Mouse (Mus musculus) stomach, postnatal 0 days (tissue): ENCODE data around the gene Fam189a1. TPM values are rescaled to one million over a fixed set of nuclear protein-coding genes. Genes with fewer than 3 reads are reported as not detected.

Experiments used
- ATAC-seq: fragments of 200-750 bp; cut with Nextera tagmentation; 2 replicates; pipeline ENCODE4 v1.8.0; 2017; ENCODE audit not compliant: low FRiP score, low TSS enrichment
- DNase-seq: peaks from one replicate; pipeline ENCODE4 v3.0.0-alpha.2; 2016; ENCODE audit warnings: low spot score
- H3K27ac ChIP-seq: fragments of 300-500 bp; sonication (generic); replicated peaks from 2 replicates; pipeline ENCODE4 v1.5.1; 2014; ENCODE audit warnings: mild to moderate bottlenecking, control low read depth
- H3K27me3 ChIP-seq: fragments of 300-500 bp; sonication (generic); 2 replicates; pipeline ENCODE4 v1.6.1; 2014; ENCODE audit warnings: low read length; ENCODE audit not compliant: control insufficient read depth, insufficient read depth
- H3K36me3 ChIP-seq: fragments of 300-500 bp; sonication (generic); 2 replicates; pipeline ENCODE4 v1.6.1; 2014; ENCODE audit warnings: low read length, mixed read lengths; ENCODE audit not compliant: control insufficient read depth, insufficient read depth
- H3K4me1 ChIP-seq: fragments of 300-500 bp; sonication (generic); replicated peaks from 2 replicates; pipeline ENCODE4 v1.6.1; 2014; ENCODE audit warnings: antibody characterized with exemption; ENCODE audit not compliant: control insufficient read depth, insufficient read depth
- H3K4me2 ChIP-seq: fragments of 300-500 bp; sonication (generic); replicated peaks from 2 replicates; pipeline ENCODE4 v1.6.1; 2014; ENCODE audit warnings: low read depth, mild to moderate bottlenecking, control low read depth, moderate library complexity
- H3K4me3 ChIP-seq: fragments of 300-500 bp; sonication (generic); 2 replicates; pipeline ENCODE4 v1.5.1; 2014; ENCODE audit warnings: low read depth, low read length, control low read depth
- H3K9ac ChIP-seq: fragments of 300-500 bp; sonication (generic); 2 replicates; pipeline ENCODE4 v1.6.1; 2014; ENCODE audit warnings: mild to moderate bottlenecking, low read length, control low read depth, mixed read lengths
- H3K9me3 ChIP-seq: fragments of 300-500 bp; sonication (generic); 2 replicates; pipeline ENCODE4 v1.6.1; 2016; ENCODE audit warnings: low read length; ENCODE audit not compliant: control insufficient read depth
- CTCF ChIP-seq: IDR thresholded peaks from 2 replicates; pipeline ENCODE4 v1.5.1; 2016; ENCODE audit warnings: antibody characterized with exemption, low read depth, mild to moderate bottlenecking, moderate library complexity
- EP300 ChIP-seq: optimal IDR thresholded peaks from 2 replicates; pipeline ENCODE3; 2016; ENCODE audit warnings: antibody characterized with exemption
- WGBS: fragments of 180-500 bp; shearing (Covaris S2); extraction: QIAGEN DNeasy Blood & Tissue Kit; methylation state at CpG from one replicate; pipeline ENCODE4 v1.1.7; 2014; 5-methylcytosine and 5-hydroxymethylcytosine counted together
- polyA plus RNA-seq: library from polyadenylated mRNA; unstranded; fragments of >200 nt; fragmentation: Nextera tagmentation; extraction: Ambion mirVana; gene quantifications from 2 replicates; pipeline ENCODE4 v1.2.1, GENCODE M21; 2015

Gene Fam189a1
- polyA plus RNA-seq, 1 experiment from 2014 or later, result 0.25 TPM

DNA sequence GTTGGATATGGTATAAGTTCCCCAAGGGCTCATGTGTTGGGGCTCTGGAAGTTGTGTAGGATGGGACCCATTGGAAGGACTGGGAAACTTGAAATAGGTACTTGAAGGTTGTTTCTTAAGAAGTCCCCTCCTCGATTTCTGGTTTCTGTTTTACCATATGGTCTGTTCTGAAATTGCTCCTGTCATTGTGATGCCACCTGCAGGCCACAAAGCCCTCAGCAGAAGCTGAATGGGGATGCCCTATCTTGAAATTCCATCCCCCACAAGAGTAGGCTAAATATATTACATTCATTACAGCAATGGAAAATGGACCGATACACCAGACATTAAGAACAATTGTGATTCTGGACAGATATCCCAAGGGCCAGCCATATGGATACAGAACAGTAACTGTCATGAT, 246.2 kb downstream of the Fam189a1 start:
- H3K4me3 ChIP-seq, result no peak overlapping the region

DNA sequence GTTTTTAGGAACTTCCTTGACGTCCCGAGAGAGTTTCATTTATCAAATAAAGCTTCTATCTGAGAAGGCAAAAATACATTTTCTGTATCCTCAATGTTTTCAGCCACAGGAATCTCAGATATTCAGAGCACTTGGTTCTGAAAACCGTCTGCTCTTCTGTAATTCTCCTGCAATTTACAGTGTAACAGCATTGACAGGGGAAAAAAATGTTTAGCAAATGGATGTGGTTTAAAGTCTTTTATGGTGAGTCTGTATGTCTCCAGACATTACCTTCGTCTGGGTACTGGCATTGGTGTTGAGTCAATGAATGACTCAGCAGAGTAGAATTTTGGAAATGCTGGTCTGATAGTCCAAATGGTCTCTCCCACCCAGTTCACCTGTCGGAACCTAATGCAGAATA, 249.4 kb downstream of the Fam189a1 start:
- ATAC-seq, result no peak
- H3K27ac ChIP-seq, result no peak overlapping the region
- H3K4me1 ChIP-seq, result no peaks in the 10 kb centered on the region
- H3K27me3 ChIP-seq, result no peaks in the 10 kb centered on the region
- WGBS, result 50% methylated on average over 5 of the region's 5 CpGs
- H3K4me3 ChIP-seq, result no peak overlapping the region
- no peaks in the 10 kb centered on the region for H3K36me3 ChIP-seq
- no peak for TF ChIP-seq EP300
- TF ChIP-seq CTCF, result no peak
- H3K4me2 ChIP-seq, result no peak overlapping the region
- no peaks in the 10 kb centered on the region for H3K9me3 ChIP-seq
- no peak overlapping the region for H3K9ac ChIP-seq
- DNase-seq, result no peak

More for the DNA sequence above, 246.2 kb downstream of the Fam189a1 start:
- no peak overlapping the region for H3K27ac ChIP-seq
- ATAC-seq (no peak), DNase-seq (no peak)
- H3K27me3 ChIP-seq, result no peaks in the 10 kb centered on the region
- no peaks in the 10 kb centered on the region for H3K9me3 ChIP-seq
- TF ChIP-seq CTCF (no peak), EP300 (no peak)
- 85% methylated on average over 2 of the region's 2 CpGs for whole genome bisulfite sequencing
- no peaks in the 10 kb centered on the region for H3K36me3 ChIP-seq
- no peaks in the 10 kb centered on the region for H3K4me1 ChIP-seq
- H3K9ac ChIP-seq, result no peak overlapping the region
- no peak overlapping the region for H3K4me2 ChIP-seq

DNA sequence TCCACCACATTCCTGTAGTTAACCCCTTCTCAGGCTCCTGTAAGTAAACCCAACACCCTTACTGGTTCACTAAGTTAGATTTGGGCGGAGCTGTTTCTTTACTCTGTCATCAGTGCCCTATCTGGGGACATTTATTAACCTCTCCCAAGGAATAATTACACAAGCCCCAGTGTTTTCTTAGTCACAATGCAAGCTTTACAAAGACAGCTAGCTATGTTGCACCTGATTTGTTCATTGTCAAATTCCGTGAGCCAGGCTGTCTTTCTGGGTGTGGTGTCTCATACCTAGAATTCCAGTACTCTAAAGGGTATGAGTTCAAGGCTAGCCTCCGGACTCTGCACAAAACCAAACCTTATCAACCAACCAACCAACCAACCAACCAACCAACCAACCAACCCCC, 250.9 kb downstream of the Fam189a1 start:
- no peak overlapping the region for H3K4me2 ChIP-seq
- no peaks in the 10 kb centered on the region for H3K36me3 ChIP-seq
- no peaks in the 10 kb centered on the region for H3K9me3 ChIP-seq
- 61% methylated on average over 3 of the region's 3 CpGs for WGBS
- DNase-seq (no peak), ATAC-seq (no peak)
- no peak for TF ChIP-seq EP300
- no peak for TF ChIP-seq CTCF
- no peak overlapping the region for H3K4me3 ChIP-seq
- no peaks in the 10 kb centered on the region for H3K4me1 ChIP-seq
- H3K27me3 ChIP-seq, result no peaks in the 10 kb centered on the region
- no peak overlapping the region for H3K27ac ChIP-seq
- H3K9ac ChIP-seq, result no peak overlapping the region

DNA sequence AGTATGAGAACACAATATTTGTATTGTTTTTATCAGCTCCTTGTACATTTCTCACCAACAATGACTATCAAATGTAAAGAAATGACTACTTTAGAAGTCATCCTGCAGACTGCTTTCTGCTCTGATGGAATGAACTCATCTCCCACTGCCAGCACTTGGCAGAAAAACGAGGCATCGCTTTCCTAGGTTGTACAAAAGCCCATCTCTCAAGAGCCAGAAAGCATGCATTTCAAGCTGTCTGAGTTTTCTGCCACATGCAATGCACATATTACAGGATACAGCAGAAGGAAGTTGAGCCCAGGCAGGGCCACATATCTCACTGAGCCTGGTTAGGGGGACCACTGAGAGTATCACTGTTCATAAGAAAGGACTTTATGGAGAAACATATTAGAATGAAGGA, 256.1 kb downstream of the Fam189a1 start:
- Histone ChIP-seq H3K36me3 (no peaks in the 10 kb centered on the region), H3K4me2 (no peak overlapping the region), H3K27ac (no peak overlapping the region), H3K9me3 (no peaks in the 10 kb centered on the region), H3K4me1 (no peaks in the 10 kb centered on the region), H3K4me3 (no peak overlapping the region), H3K27me3 (no peaks in the 10 kb centered on the region), H3K9ac (no peak overlapping the region)
- no peak for TF ChIP-seq CTCF
- TF ChIP-seq EP300, result no peak
- no peak for DNase-seq
- 79% methylated on average over 2 of the region's 2 CpGs for WGBS
- ATAC-seq, result no peak

DNA sequence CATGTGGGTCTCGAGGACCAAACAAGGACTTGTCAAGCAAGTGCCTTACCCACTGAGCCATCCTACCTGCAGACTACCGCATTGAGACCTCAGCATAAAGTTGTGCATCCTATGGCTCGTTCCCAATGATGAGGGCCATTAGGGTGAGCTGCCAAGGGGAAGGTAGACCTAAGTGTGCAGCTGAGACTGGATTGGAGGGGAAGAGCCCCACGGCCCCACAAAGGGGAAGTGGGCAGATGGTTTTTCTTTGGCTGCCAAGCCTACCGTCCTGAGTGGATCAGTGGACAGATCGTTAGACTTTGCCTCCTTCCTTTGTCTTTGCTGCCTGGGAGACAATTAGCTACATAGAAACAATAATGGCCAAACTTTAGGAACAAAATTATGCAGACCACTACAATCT, 259.8 kb downstream of the Fam189a1 start:
- DNase-seq (no peak), ATAC-seq (no peak)
- Histone ChIP-seq H3K27ac (no peak overlapping the region), H3K4me2 (no peak overlapping the region), H3K4me1 (no peaks in the 10 kb centered on the region), H3K36me3 (no peaks in the 10 kb centered on the region), H3K9ac (no peak overlapping the region), H3K9me3 (no peaks in the 10 kb centered on the region), H3K27me3 (no peaks in the 10 kb centered on the region), H3K4me3 (no peak overlapping the region)
- TF ChIP-seq EP300 (no peak), CTCF (no peak)
- 82% methylated on average over 6 of the region's 6 CpGs for WGBS

DNA sequence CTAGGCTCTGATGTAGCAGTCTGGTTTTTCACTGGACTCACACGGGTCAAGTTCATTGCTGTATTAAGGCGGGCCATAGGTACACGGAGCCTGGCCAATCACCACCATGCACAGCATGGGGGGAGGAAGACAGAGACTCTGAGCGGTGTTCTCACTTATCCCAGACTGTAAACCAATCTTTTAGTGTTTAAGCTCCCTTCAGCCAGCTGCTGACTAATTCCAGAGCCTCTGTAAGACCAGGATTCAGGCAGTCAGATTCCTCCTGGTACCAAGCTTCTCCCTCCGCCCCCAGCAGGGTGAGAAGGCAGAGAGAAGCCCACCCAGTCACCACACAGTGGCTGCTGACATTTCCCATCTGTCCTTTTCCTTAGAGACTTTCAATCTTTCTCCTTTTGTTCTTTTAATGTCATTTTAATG, 260.7 kb downstream of the Fam189a1 start:
- Histone ChIP-seq H3K27me3 (no peaks in the 10 kb centered on the region), H3K9ac (no peak overlapping the region), H3K9me3 (no peaks in the 10 kb centered on the region), H3K4me3 (no peak overlapping the region), H3K27ac (no peak overlapping the region), H3K4me1 (no peaks in the 10 kb centered on the region), H3K36me3 (no peaks in the 10 kb centered on the region), H3K4me2 (no peak overlapping the region)
- no peak for DNase-seq
- peak; percentile 24; the same call in 1 of the 2 replicates for ATAC-seq
- TF ChIP-seq CTCF (no peak), EP300 (no peak)
- WGBS, result 23% methylated on average over 5 of the region's 5 CpGs
